ENCODE assay signal across 14 mouse cellular contexts in the genomic region with DNA sequence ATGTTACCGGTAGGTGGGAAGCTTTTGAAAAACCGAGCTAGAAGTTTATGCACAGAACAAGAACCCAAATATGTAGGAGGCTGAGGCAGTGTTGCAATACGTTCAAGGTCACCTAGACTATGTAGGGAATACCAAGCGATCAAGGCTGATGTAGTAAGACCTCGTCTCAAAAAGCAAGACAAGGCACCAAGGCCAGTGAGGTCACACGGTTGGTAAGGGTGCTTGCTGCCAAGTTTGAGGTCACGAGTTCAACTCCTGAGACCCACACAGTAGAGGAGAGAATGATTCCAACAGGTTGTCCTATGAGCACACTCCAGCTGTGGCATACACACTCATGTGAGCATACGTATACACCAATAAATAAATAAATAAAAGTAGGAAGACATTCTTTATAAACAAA. TPM values are rescaled to one million over a fixed set of nuclear protein-coding genes. Genes with fewer than 3 reads are reported as not detected.
"Had no signal": no experiment of that assay in that cellular context is flagged by ENCODE, and none has a peak within 500 bp of the region (broad histone marks: within the 10 kb centered on the region; RNA-seq: fewer than 3 reads in every experiment).

No protein-coding gene starts in this region.

- DNase-seq: lung, adult 2 months; lung, postnatal 14 days; lung, postnatal 36 days; midbrain, embryonic 14.5 days; retina, postnatal 1 day; right cerebral cortex, adult 18-20 months; right cerebral cortex, postnatal 25 days; right cerebral cortex, postnatal 4 days; spleen, adult 18-20 months; thymus, adult 18-20 months; thymus, postnatal 14 days; thymus, postnatal 36 days had no signal

RNA-seq across cellular contexts. Expression of gene Akr1b8, which starts 16.2 kb away (rescaled TPM):
- total RNA-seq: megakaryocyte, adult 5-6 weeks; megakaryocyte-erythroid progenitor cell, adult 5-6 weeks had no signal

RNA-seq across cellular contexts. Expression of gene Akr1b7, which starts 42.1 kb away (rescaled TPM):
- total RNA-seq: megakaryocyte, adult 5-6 weeks; megakaryocyte-erythroid progenitor cell, adult 5-6 weeks had no signal
